Mouse (Mus musculus) E14TG2a.4 (cell line): ENCODE measurements around the gene Cenpx.

Source experiments
- CTCF ChIP-seq: conservative IDR thresholded peaks from 2 replicates; pipeline ENCODE4 v1.5.1; 2014; ENCODE audit warnings: low read length
- POU5F1 ChIP-seq: IDR thresholded peaks from 2 replicates; pipeline ENCODE4 v1.6.1; 2014; ENCODE audit warnings: low read length, borderline replicate concordance

DNA sequence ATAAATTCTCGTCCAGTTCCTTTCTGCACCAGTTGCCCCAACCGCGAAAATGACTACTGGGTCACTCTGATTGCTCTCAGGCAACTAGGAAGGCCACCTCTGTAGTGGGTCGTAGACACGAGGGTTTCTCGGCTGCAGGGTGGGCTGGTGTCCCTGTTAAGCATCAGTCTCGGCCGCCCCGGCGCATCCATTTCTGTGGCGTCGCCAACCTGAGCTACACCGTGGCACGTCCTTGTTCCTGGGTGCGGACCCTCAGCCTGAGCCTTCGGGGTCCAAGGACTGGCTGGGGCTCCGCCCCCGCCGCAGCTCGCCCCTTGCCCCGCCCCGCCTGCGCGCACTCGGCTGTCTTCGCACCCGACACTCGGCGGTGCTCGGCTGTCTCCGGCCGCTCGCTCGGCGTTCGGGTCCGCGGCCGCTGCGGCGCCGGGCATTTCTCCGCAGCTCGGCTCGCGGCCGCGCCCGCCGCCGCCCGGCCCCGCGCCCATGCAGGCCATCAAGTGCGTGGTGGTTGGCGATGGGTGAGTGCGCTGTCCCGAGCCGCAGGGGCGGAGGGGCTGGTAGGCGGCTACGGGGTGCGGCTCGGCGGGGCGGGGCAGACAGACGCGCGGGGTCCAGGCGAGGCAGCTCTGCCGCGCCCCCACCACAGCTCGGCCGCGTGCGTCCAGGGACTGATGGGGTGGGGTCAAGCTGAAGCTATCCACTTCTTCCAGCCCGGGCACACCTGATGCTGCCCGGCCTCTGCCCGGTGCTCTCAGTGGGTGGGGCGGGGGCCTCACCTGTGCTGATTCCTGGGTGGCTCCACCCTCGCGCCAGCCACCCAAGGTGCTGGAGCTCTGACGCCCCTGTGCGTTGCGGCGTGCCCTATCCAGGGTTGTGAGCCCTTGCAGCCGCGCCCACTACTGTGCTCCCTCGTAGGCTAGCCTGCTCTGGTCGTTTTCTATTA lies 7.9 kb upstream of the Cenpx start, which contains the start of gene Rac3:
- no peak for TF ChIP-seq CTCF
- no peak for TF ChIP-seq POU5F1
